Mouse (Mus musculus): ENCODE measurements around the gene Trim61. TPM values are rescaled to one million over a fixed set of nuclear protein-coding genes. Genes with fewer than 3 reads are reported as not detected.

Gene Trim61
- polyA plus RNA-seq, 1 experiment from 2014 or later = not detected

Other genes starting within 250 kb of the Trim61 start
- gene Klhl2, start 168.5 kb downstream of the Trim61 start, polyA plus RNA-seq (2016; fragmentation: Nextera tagmentation; extraction: Ambion mirVana) = 10.5 and 12.8 TPM in 2 replicates
- gene Tmem192, start 71.3 kb downstream of the Trim61 start, polyA plus RNA-seq (2016; fragmentation: Nextera tagmentation; extraction: Ambion mirVana) = 17.6 and 18.2 TPM in 2 replicates
- gene Trim75, start 30.7 kb downstream of the Trim61 start, polyA plus RNA-seq (2016; fragmentation: Nextera tagmentation; extraction: Ambion mirVana) = not detected in 2 replicates
- 0.08 TPM in 1 of 2 replicates, not detected in the other for gene Trim60, start 61 bp upstream of the Trim61 start, polyA plus RNA-seq (2016; fragmentation: Nextera tagmentation; extraction: Ambion mirVana)
- 1.6 and 2.6 TPM in 2 replicates for gene Apela, start 18.8 kb upstream of the Trim61 start, polyA plus RNA-seq (2016; fragmentation: Nextera tagmentation; extraction: Ambion mirVana)
- not detected in 2 replicates for gene Gm10663, start 56.5 kb upstream of the Trim61 start, polyA plus RNA-seq (2016; fragmentation: Nextera tagmentation; extraction: Ambion mirVana)
- gene BC030870, start 111.0 kb upstream of the Trim61 start, polyA plus RNA-seq (2016; fragmentation: Nextera tagmentation; extraction: Ambion mirVana) = not detected in 2 replicates

Measured in embryonic facial prominence, embryonic 10.5 days (tissue).